Mouse (Mus musculus): Measurements from ENCODE around the gene Rims1.

Gene Rims1

DNA sequence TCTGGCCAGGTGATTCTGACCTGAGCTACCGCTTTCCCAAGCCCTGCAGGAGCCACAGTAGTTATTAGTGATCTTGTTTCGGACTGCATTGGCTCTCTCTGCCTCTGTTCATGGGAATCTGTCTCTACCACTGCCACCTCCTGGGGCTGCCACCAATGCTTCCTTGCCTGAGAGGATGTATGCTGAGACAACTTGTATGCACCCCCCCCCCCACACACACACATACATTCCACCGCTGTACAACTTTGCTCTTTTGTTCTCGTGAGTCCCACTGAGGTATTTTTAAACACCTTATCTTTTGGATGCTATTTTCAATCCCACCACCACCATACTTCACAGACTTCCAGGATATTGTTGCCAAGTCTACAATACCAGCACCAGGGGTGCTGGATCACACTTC, 122.3 kb downstream of the Rims1 start:
- DNase-seq: no peak

DNA sequence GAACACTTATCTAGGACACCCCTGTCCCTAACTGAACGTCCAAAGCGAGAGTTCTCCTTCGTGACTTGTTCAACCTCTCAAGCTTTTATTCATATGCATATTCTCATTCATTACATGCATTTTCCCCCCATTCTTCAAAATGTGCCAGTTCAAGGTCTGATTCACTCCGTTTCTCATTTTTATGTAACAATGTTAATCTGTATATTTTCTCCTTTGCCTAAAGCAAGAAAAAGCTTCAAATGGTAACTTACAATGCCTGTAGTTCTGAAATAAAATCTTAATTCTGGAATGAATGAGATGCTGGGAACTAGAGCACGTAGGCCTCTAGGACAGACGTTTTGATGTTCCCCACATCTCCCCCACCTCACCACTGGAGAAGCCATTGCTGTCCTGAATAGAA, 141.6 kb downstream of the Rims1 start:
- no peak for DNase-seq

DNA sequence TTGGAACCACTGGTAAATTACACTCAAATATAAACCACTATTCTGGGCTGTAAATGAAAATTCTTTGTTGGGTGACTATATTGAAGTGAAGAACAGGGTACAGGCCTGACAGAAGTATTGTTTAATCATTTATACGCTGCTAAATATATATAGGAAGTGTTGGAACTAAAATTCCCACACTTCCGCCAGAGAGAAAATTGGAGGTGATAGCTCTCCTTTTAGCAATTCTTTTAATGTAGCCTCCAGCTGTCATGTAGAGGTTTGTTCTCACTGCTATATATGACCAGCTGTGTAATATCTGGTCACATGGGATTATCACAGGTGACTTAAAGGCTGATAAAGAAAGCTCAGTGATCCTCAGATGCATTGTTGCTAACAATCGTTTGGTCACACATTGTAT, 144.0 kb downstream of the Rims1 start:
- DNase-seq: no peak

DNA sequence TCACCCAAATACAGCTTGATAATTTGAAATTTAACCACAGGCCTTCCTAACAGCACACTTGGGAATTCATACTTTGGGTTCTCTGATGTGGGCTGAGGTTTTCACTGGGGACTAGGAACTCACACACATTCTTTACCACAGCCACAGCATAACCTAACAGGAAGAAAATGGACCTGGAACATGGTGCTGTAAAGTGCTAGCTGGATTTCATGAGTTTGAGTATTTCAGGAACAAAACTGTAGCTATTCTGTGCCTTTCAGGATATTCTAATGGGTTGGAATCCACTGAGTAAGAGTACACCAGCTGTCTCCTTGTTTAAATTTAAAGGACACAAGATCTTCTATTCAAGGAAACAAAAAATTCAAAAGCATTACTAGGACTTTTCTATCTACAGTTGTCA, 149.8 kb downstream of the Rims1 start:
- DNase-seq: no peak

DNA sequence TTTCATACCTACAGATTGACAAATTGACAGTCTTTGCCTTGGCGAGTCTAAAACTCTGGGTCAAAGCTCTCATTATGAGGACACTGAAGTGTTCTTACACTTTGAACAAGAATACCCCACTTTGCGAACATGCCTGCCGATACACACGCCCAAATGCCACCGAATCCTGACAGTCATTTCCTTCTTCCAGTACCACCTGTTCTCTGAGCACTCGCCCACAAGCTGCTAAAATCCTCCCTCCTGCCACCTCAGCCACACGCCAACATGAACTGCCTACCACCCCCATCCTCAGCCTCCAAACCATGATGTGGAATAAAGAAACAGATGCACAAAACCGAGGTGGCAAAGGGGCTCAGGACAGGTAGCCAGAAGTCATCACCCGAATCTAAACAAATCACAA, 150.9 kb downstream of the Rims1 start:
- peak; percentile 51 for DNase-seq

DNA sequence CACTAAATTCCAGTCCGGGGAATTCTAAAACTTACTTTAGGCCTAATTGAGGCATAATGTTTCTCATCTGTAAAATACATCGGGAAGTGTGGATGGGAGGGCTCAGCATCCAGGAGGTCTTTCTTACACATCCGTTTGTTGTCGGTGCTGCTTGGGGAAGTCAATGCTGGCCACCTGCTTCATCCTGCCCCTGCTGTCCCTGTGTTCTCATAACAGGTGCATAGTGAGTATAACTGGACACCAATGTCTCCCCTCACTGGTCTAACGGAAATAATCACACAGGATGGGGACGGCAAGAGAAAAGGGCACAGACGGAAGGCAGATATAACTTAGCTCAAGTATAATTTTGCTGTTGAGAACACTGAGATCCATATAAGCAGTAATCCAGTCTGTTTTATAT, 155.2 kb downstream of the Rims1 start:
- DNase-seq: no peak

DNA sequence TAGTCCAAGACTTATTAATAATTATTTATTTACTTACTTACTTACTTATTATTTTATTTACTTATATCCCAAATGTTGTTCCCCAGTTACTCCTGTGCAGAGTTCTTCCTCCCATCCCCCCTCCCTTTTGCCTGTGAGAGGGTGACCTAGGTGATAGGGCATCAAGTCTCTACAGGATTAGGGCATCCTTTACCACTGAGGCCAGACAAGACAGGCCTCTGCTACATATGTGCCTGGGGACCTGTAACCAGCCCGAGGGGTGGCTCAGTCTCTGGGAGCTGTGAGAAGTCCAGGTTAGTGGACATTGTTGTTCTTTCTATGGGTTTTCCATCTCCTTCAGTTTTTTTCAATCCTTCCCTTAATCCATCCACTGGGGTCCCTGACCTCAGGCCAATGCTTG, 156.4 kb downstream of the Rims1 start:
- DNase-seq: no peak

DNA sequence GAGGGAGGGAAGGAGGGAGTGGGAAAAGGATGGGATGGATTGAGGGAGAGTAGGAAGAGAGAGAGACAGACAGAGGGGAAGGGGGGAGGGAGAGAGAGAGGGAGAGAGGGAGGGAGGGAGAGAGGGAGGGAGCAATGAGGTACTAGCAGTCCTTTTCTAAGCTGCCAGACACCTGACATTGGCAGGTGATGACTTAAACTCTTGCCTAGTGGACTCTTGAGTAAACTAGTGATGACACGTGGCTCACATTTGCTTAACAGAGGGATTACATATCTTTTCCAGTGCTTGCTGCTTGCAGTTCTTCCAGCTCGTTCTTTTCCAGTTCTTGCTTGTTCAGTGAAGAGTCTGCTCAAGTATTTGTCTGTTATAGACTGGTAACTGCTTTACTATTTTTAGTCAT, 160.5 kb downstream of the Rims1 start:
- no peak for DNase-seq

DNA sequence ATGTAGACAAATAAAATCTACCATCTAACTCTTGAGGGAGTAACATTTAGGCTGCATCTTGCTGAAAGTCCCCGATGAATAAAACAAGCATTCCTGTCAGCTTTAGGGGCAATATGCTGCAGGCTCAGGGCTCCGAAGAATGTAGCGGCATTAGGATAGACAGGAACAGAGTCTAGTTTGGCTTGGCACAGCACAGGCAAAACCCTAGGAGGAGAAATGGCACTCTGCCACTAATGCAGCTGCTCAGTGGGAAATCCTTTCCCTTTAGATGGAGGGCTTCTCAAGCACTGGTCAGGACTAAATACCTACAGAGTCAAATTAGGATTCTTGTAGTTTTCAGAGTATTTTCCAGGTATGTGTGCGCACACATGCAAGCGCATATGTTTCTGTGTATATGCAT, 165.2 kb downstream of the Rims1 start:
- no peak for DNase-seq

DNA sequence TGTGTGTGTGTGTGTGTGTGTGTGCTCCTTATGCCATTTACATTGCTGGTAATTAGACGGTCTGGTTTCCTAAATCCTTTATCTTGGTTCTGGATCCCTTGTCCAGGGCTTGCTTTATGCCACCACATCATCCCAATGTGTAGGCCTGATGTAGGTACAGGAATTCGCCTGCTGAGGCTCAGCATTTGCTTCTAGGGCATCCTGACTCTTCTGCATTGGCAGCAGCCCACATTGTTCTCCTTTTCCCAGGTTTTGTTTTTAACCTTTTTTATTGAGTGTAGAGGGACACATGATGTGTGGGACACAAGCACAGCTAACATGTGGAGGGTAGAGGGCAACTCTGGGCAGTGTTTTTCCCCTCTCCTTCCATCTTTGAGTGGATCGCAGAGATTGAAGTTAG, 166.1 kb downstream of the Rims1 start:
- DNase-seq: no peak

DNA sequence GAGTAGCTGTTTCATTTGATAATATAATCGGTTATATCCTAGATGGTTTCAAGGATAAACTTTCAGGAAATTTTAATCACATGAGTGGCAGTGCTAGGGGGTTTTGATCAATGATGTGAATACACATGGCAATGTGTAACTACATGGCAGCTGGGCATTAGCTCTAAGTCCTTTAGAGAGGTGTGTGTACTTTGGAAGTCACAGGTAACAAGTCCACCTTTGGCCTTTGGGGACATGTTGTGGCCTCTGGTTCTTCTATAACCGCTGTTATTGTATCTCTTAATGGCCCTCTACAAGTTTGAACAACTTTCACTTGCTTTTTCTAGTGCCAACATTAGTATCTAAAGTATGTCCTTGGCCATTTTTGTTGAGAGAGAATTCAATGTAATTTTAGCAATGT, 171.9 kb downstream of the Rims1 start:
- no peak for DNase-seq

DNA sequence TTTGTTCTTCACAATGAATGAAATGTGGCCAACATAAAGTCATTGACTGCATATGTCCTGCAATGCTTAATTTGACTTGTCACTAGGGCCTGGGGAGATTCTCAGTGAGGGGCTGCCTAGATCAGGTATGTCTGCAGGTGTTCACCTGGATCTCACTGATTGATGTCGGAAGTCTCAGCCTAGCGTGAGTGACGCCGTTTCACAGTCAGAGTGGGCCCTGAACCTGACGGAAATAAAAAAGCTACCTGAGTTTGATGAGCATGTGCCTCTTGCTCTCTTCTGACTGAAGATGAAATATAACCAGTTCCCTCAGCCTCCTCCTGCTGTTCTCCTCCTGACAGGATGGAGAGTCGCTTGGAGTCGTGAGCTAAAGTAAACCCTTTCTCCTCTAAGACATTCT, 173.2 kb downstream of the Rims1 start:
- DNase-seq: no peak

DNA sequence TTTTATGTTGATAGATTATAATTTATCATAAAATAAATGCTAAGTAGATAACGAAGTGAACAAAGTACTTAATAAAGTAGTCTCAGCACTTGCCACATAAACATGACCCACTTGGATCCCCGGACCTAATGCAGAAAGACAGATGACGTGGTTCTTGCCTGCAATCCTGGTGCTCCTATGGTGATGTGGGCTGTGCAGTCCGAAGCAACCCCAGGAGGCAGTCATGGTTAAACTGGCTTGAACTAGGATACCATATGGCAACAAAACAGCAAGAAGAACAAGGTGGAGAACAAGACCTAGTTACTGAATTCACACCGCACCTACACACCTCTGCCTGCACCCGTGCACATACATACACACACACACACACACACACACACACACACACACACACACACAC, 173.8 kb downstream of the Rims1 start:
- no peak for DNase-seq

DNA sequence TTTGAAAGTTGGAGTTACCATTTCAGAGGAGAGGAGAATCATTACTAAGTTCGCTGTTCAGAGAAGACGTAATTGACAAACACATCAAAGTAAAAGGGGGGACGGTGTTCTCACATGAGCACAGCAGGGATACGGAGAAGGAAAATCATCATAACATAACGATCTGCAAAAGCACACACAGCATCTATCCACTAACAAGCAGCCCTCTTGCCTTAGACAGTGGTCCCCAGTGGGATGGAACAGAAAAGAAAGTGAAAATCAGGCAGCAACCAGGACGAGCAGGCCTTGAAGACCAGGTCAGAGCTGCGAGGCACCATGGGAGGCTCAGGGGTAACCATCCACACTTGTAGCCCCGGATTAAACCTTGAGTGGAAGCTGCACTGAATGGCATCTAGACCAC, 176.8 kb downstream of the Rims1 start:
- no peak for DNase-seq

DNA sequence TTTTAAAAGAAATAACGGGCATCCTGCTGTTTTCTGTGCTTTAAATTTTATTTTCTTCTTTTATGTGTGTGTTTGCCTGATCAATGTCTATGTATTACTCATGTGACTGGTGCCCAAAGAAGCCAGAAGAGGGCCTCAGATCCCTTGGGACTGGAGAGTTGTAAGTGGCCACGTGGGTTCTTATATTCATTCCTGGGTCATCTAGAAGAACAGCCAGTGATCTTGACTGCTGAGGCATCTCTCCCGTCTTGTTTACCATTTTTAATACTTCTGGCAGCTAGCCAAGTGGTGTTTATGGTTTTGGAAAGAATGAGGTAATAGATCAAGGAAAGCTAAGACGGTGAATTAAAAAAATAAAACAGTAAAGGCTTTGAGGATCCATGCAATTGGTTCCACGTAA, 178.8 kb downstream of the Rims1 start:
- no peak for DNase-seq

DNA sequence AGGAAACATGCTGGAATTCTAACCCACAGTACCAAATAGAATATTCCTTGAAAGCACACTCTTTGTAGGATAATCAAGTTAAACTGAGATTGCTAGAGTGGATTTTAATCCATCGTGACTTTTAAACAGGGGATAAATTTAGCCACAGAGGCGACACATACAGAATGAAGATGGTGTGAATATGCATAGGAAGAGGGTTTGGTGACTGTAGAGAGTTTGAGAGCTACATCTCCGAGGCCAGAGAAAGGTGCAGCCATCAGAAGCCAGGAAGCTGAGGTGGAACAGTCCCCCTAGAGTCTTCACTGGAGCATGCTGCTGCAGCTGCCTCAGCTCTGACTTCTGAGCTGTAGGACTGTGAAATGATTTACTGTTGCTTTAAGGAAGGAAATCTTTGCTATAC, 179.5 kb downstream of the Rims1 start:
- DNase-seq: no peak

DNA sequence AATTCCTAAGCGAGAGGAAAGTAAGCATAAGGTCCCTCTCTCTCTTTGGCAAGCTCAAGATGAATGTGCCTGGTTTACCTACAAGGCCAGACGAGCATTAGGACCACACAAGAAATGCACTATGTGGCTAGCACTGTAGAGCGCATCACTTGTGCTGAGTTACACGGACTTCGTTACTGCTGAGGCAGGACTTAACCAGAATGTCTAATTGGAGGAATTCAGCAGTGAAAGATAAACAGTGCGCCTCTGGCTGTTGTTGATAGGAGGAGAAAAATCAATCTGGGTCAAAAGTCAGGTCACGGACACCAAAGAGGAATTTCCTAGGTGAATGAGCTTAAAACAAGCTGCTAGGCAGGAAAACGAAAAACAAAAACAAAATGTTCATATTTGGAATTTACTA, 185.0 kb downstream of the Rims1 start:
- DNase-seq: no peak

DNA sequence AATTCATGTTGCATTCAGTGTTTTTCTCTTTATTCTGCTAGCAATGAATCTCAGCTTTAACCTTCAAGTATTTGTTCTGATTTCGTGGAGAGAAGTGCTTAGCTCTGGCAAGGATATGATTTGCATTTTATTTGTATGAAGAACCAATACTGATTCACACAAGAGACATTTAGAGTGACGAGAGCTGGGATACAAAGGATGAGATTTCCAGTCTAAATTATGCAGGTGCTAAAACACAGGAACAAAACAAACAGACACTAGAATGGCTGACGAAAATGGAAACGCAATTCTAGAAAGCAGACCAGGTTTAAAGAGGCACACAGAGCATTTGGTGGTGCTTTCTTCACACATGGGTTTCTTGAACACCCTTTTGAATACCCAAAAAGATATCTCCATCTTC, 190.2 kb downstream of the Rims1 start:
- no peak for DNase-seq

DNA sequence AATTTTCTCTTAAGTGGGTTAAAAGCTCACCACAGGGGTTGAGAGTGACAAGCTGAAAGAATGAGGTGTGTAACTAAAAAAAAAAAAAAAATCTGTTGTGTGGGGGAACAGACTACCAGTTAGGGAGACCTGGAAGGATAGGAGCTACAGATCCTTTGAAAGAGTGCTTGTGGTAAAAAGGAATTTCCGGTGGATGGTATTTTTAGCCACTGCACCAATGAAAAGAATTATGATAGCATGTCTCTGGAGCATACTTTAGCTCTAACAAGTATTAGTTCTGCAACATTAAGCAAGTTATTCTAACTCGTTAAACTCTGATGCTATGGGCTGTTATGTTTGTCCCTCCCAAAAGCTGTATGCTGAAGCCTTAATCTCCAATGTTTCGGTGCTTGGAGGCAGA, 192.2 kb downstream of the Rims1 start:
- DNase-seq: no peak

DNA sequence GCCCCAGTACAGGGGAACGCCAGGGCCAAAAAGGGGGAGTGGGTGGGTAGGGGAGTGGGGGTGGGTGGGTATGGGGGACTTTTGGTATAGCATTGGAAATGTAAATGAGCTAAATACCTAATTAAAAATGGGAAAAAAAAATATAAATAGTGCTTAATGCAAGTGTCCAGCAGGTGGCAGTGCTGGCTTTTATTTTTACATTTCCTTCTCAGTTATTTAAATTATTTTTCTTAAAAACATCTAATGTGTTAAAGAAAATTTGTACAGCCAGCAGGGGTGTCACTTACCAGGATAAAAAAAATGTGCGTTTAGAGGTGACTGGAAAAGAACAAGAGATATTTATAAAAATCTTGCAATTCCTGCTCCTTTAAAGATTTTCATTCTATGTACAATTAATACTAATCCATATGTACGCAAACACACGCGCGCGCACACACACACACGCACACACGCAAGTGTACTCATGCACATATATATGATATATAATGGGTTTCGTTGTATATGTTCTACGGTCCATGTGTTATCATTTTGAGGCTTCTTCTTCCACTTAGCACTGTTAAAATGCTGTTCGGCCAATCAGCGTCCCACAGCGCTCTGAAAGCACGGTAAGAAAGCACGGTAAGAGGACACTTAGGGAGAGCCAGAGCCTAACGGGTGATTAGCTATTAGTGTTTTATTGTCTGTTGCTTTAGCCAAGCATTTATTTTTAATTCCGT, 201.3 kb downstream of the Rims1 start:
- DNase-seq: no peak

DNA sequence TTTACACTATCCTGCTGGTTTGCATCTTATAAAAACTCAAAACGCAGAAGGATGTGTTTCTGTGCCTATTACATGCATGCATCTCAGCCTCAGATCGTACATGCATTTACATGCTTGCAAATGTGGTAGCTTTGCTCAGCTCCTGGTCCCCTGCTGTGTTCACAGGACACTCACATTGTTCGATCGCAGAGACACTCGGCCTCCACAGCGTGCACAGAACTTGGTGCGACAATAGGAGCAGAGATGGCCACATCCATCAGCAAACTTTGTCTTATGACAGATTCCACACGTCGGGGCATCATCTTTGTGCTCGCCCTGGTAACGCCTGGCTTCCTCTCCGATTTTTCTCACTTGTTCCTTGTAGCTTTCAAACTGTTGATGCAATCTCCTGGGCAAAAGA, 209.6 kb downstream of the Rims1 start:
- no peak for DNase-seq

DNA sequence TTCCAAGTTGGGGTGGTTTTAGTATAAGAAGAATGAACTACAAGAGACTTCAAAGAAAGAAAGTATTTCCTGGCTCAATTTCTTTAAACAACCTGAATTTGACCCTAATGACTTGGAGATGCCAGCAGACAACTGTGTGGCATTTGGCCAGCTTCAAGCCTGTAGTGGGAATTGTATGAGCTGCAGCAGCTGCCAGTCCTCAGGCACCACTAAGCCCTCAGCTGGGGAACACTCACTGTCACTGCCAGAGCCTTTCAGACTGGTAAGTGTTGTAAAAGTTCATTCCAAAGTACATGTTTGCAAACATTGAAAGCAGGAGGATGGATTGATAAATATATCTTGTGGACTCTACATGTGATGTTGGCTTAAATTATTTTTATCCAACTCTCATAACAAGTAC, 211.0 kb downstream of the Rims1 start:
- DNase-seq: no peak

DNA sequence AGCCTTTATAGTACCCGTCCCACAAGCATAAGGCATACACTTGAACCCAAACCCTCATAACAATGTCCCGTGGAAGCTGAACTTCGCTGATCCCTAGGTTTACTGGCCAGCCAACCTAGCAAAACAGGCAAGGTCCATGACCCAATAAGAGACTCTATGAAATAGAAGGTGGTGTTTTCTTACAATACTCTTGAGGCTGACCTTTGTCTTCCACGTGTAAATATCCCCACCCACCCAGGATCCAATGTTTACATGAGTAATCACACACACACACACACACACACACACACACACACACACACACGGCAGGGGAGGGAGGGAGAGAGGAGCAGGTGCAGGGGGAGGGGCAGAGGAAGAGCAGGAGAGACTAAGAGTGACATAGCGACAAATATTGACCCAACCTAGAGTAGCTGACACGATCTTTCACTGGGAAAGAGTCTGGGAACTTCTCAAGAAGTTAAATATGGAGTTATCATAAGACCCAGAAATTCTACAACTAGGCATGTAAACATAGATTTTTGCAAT, 217.9 kb downstream of the Rims1 start:
- no peak for DNase-seq

DNA sequence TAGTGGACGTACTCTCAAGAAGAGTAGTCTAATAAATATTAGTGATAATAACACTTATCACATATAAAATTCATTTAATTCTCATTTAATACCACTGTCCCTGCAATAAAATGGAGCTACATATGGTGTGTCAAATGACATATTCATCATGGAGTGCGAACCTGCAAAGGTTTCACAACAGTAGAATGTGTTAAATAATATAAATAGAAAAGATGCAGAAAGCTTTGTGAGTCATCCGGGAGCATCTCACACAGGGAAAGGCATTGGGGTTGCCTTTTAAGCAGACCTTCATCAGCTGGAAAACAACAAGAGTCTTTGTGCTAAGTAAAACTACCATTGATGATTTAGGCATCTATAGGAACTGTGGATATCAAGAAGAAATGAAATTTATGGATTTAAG, 220.2 kb downstream of the Rims1 start:
- DNase-seq: no peak

DNA sequence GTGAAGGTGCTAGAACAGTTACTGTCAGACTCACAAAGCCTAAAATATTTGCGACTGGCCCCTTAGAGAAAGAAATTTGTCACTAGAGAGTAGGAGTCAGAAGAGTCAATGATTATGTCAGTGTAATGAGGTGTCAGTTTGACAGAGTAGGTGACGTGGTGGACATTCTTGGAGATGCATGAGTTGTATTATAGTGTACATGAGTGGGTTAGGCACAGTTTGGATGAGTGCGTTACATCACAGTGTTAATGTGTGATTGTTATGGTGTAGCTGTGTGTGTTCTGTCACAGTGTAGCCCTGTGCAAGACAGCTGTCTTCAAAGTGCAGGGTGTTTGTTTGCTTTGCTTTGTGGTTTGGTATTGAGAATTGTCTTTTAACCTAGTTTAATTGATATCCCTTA, 226.3 kb downstream of the Rims1 start:
- no peak for DNase-seq

DNA sequence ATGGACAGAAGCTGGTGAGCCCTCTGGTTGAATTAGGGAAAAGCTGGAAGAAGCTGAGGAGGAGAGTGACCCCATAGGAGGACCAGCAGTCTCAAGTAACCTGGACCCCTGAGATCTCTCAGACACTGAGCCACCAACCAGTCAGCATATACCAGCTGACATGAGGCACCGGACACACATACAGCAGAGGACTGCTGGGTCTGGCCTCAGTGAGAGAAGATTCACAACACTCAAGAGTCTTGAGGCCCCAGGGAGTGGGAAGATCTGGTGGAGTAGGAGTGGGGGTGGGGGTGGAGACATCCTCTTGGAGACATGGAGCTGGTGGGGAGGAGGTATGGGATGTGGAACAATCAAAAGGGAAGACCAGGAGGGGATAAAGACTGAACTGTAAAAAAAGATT, 233.1 kb downstream of the Rims1 start:
- DNase-seq: no peak

Measured in layer of hippocampus, adult 9-11 months (tissue).